Mouse (Mus musculus): ENCODE measurements around the gene Dlg2.
"Not testable (repeated sequence)": the region's sequence is repeated elsewhere in the genome, so short reads cannot be mapped to it uniquely, and the experiment has no call there.

The Dlg2 gene

GRCm38 (mm10) chr7:90843345-90844293, 367.1 kb downstream of the Dlg2 start:
- peak in 1 of 2 experiments; percentile 10 for DNase-seq

- DNase-seq, result not testable (repeated sequence)
Measured at GRCm38 (mm10) chr7:90876796-90877195, 400.3 kb downstream of the Dlg2 start.

GRCm38 (mm10) chr7:90882740-90883139, 406.3 kb downstream of the Dlg2 start:
- DNase-seq, result peak in 1 of 2 experiments; percentile 22

GRCm38 (mm10) chr7:90886396-90887006, 410.0 kb downstream of the Dlg2 start:
- DNase-seq, result no peak

- peak; percentile 36 to 37 for DNase-seq
Measured at GRCm38 (mm10) chr7:90887007-90887720, 410.7 kb downstream of the Dlg2 start.

- DNase-seq, result no peak
Measured at GRCm38 (mm10) chr7:90927441-90927840, 451.0 kb downstream of the Dlg2 start.

GRCm38 (mm10) chr7:90940726-90941125, 464.3 kb downstream of the Dlg2 start:
- no peak for DNase-seq

- DNase-seq, result no peak
Measured at GRCm38 (mm10) chr7:90947073-90947472, 470.6 kb downstream of the Dlg2 start.

- no peak for DNase-seq
Measured at GRCm38 (mm10) chr7:90949212-90949611, 472.7 kb downstream of the Dlg2 start.

- no peak for DNase-seq
Measured at GRCm38 (mm10) chr7:90977241-90977640, 500.8 kb downstream of the Dlg2 start.

- DNase-seq, result no peak
Measured at GRCm38 (mm10) chr7:90982069-90982468, 505.6 kb downstream of the Dlg2 start.

- DNase-seq, result no peak
Measured at GRCm38 (mm10) chr7:91010655-91011054, 534.2 kb downstream of the Dlg2 start.

- DNase-seq, result no peak
Measured at GRCm38 (mm10) chr7:91044998-91045741, 568.7 kb downstream of the Dlg2 start.

GRCm38 (mm10) chr7:91045742-91046098, 569.2 kb downstream of the Dlg2 start:
- no peak for DNase-seq

GRCm38 (mm10) chr7:91063297-91064040, 587.0 kb downstream of the Dlg2 start:
- no peak for DNase-seq

GRCm38 (mm10) chr7:91071751-91072707, 595.6 kb downstream of the Dlg2 start:
- no peak for DNase-seq

- DNase-seq, result no peak
Measured at GRCm38 (mm10) chr7:91086071-91086470, 609.6 kb downstream of the Dlg2 start.

- no peak for DNase-seq
Measured at GRCm38 (mm10) chr7:91089211-91089930, 612.9 kb downstream of the Dlg2 start.

GRCm38 (mm10) chr7:91090317-91090829, 613.9 kb downstream of the Dlg2 start:
- no peak for DNase-seq
